Mouse (Mus musculus): ENCODE results near the gene Slbp. TPM values are rescaled to one million over a fixed set of nuclear protein-coding genes. Genes with fewer than 3 reads are reported as not detected.
A peak's percentile ranks its signal among the peaks of the same experiment; 100 is the strongest.

Gene Slbp
- polyA plus RNA-seq, 1 experiment from 2014 or later: 223 TPM

- Histone ChIP-seq H3K36me3 (ENCODE audit: control insufficient read depth, insufficient read depth, low read length) (no peaks in the 10 kb centered on the region), H3K4me2 (replicated peaks; ENCODE audit: low read depth, low read length) (peak overlapping the region; percentile 89), H3K4me3 (ENCODE audit: low read depth, low read length) (peak overlapping the region; percentile 41), H3K4me1 (ENCODE audit: control insufficient read depth, insufficient read depth, low read length) (peaks cover 56% of the 10 kb centered on the region), H3K27me3 (ENCODE audit: control insufficient read depth, insufficient read depth, low read length) (no peaks in the 10 kb centered on the region), H3K9me3 (ENCODE audit: control insufficient read depth, low read depth, low read length) (no peaks in the 10 kb centered on the region), H3K27ac (ENCODE audit: low read length) (peak overlapping the region; percentile 95), H3K9ac (replicated peaks; ENCODE audit: low read depth, low read length) (peak overlapping the region; percentile 69)
- ATAC-seq (ENCODE audit: insufficient number of reproducible peaks, insufficient read depth, low FRiP score, low read depth): peak; percentile 60
- WGBS: 3% methylated on average over 71 of the region's 71 CpGs
Observed at GRCm38 (mm10) chr5:33694848-33695717, 42.7 kb upstream of the Slbp start.

GRCm38 (mm10) chr5:33694461-33694847 is 42.1 kb upstream of the Slbp start:
- WGBS: 55% methylated on average over 9 of the region's 9 CpGs
- Histone ChIP-seq H3K4me1 (ENCODE audit: control insufficient read depth, insufficient read depth, low read length) (peaks cover 61% of the 10 kb centered on the region), H3K9me3 (ENCODE audit: control insufficient read depth, low read depth, low read length) (no peaks in the 10 kb centered on the region), H3K4me2 (replicated peaks; ENCODE audit: low read depth, low read length) (no peak overlapping the region; the same call in 1 of the 2 replicates), H3K9ac (replicated peaks; ENCODE audit: low read depth, low read length) (no peak overlapping the region), H3K4me3 (ENCODE audit: low read depth, low read length) (no peak overlapping the region), H3K27me3 (ENCODE audit: control insufficient read depth, insufficient read depth, low read length) (no peaks in the 10 kb centered on the region), H3K27ac (ENCODE audit: low read length) (peak overlapping the region; percentile 95), H3K36me3 (ENCODE audit: control insufficient read depth, insufficient read depth, low read length) (no peaks in the 10 kb centered on the region)
- no peak for ATAC-seq (ENCODE audit: insufficient number of reproducible peaks, insufficient read depth, low FRiP score, low read depth)

DNA sequence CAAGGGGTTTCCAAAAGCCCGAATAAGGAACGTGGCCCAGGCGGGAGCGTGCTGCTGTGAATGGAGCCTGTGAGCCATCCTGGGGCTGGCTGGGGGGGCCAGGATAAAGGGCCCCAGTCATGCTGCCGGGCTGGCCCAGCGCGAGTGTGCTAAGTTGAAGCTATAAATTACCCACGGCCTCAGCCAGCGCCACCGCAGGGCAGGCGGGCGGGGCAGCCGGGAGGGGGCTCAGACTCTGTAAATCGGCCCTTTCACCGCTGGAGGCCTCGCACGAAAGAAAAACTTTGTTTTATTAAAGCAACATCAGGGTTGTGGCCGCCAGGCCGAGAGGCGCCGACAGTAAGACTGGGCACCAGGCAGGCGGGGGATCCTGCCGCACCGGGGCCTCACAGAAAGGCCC is 40.0 kb upstream of the Slbp start:
- Histone ChIP-seq H3K9me3 (ENCODE audit: control insufficient read depth, low read depth, low read length) (no peaks in the 10 kb centered on the region), H3K9ac (replicated peaks; ENCODE audit: low read depth, low read length) (no peak overlapping the region; the same call in 1 of the 2 replicates), H3K27me3 (ENCODE audit: control insufficient read depth, insufficient read depth, low read length) (no peaks in the 10 kb centered on the region), H3K4me2 (replicated peaks; ENCODE audit: low read depth, low read length) (peak overlapping the region; percentile 37), H3K36me3 (ENCODE audit: control insufficient read depth, insufficient read depth, low read length) (no peaks in the 10 kb centered on the region), H3K4me1 (ENCODE audit: control insufficient read depth, insufficient read depth, low read length) (peaks cover 52% of the 10 kb centered on the region), H3K4me3 (ENCODE audit: low read depth, low read length) (no peak overlapping the region), H3K27ac (ENCODE audit: low read length) (peak overlapping the region; percentile 87)
- peak; percentile 21; the same call in 1 of the 2 replicates for ATAC-seq (ENCODE audit: insufficient number of reproducible peaks, insufficient read depth, low FRiP score, low read depth)
- WGBS: 4% methylated on average over 24 of the region's 24 CpGs

DNA sequence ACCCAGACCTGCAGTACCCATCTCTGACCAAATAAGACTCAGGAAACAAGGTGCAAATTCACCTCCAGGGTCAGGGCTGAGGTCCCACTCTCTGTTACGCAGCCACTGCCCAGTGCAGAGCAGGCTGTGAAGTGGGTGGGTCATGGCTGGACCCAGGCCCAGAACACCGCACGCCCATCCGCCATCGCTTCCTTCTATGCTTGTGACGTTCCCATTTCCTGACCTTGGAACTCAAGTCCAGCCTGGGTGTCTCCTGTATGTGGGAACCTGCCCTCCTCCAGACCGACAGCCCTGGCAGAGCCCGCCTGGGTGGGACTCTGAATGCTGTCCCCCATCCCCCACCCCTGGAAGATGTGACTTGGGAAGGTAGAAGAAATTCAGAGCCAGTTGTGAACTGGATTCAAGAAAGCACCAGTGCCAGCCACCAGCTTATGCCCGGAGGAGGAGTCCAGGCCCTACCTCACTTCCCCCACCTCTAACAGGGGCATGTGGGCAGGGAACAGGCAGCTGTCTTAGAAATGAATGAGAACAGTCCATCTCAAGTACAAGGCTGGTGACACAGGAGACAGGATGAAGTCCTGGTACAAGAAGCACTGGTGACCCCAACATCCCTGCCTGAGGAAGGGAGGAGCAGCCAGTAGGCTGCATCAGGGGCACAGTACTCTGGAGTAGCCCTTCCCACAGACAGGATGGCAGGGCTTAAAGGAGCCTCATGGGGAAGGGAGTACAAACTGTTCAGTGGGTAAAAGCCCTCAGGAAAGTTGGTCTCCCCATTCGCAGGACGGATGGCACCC is 37.7 kb upstream of the Slbp start:
- Histone ChIP-seq H3K4me2 (replicated peaks; ENCODE audit: low read depth, low read length) (no peak overlapping the region), H3K27ac (ENCODE audit: low read length) (no peak overlapping the region), H3K4me3 (ENCODE audit: low read depth, low read length) (no peak overlapping the region), H3K9me3 (ENCODE audit: control insufficient read depth, low read depth, low read length) (no peaks in the 10 kb centered on the region), H3K4me1 (ENCODE audit: control insufficient read depth, insufficient read depth, low read length) (peaks cover 33% of the 10 kb centered on the region), H3K27me3 (ENCODE audit: control insufficient read depth, insufficient read depth, low read length) (no peaks in the 10 kb centered on the region), H3K9ac (replicated peaks; ENCODE audit: low read depth, low read length) (no peak overlapping the region), H3K36me3 (ENCODE audit: control insufficient read depth, insufficient read depth, low read length) (no peaks in the 10 kb centered on the region)
- WGBS: 87% methylated on average over 11 of the region's 11 CpGs
- ATAC-seq (ENCODE audit: insufficient number of reproducible peaks, insufficient read depth, low FRiP score, low read depth): no peak

GRCm38 (mm10) chr5:33689221-33689844 is 37.0 kb upstream of the Slbp start:
- no peak for ATAC-seq (ENCODE audit: insufficient number of reproducible peaks, insufficient read depth, low FRiP score, low read depth)
- Histone ChIP-seq H3K9me3 (ENCODE audit: control insufficient read depth, low read depth, low read length) (no peaks in the 10 kb centered on the region), H3K27me3 (ENCODE audit: control insufficient read depth, insufficient read depth, low read length) (no peaks in the 10 kb centered on the region), H3K4me3 (ENCODE audit: low read depth, low read length) (no peak overlapping the region), H3K27ac (ENCODE audit: low read length) (no peak overlapping the region), H3K36me3 (ENCODE audit: control insufficient read depth, insufficient read depth, low read length) (no peaks in the 10 kb centered on the region), H3K4me2 (replicated peaks; ENCODE audit: low read depth, low read length) (no peak overlapping the region), H3K9ac (replicated peaks; ENCODE audit: low read depth, low read length) (no peak overlapping the region), H3K4me1 (ENCODE audit: control insufficient read depth, insufficient read depth, low read length) (peaks cover 26% of the 10 kb centered on the region)
- 60% methylated on average over 20 of the region's 20 CpGs for WGBS

DNA sequence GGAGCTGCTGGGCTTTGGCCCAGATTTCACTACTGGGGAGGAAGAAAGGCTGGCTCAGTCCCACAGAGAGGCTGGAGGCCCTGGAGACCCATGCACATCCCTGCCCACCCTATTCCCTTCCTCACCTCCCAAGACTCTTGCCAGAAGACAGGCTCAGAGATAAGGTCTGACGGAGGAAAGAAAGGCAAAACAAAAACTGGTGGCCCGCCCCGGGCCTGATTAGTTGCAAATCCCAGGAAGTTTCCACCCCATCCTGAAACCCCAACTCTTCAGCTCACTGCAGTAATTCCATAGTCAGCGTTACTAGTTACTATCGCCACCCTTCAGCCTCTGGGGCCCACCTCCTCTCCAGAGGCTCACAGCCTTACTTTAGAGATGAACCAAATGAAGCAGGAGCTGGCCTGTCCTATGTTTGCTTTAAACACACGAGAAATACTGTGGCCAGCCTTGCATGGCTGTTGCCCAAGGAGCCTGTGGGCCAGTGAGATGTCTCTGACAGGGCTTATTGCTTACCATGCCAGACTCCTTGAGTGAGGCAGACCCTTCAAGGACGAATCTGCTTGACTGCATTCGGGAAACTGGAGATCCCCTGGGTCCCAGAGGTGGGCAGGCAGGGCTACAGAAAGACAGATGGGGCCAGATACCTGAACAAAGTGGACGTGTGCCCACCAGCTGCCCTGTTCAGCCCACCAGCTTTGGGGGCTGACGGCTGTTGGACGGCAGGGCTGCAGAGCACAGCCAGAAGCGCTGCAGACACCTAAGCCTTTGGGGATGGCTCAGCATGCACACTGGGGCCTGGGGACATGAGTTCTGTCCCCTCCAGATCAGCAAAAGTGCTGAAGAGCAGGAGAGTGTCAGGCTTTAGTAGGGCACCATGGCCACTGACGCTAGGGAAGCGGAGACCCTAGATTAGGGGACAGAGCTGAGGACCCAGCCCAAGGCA is 36.2 kb upstream of the Slbp start:
- H3K27ac ChIP-seq (ENCODE audit: low read length): no peak overlapping the region

DNA sequence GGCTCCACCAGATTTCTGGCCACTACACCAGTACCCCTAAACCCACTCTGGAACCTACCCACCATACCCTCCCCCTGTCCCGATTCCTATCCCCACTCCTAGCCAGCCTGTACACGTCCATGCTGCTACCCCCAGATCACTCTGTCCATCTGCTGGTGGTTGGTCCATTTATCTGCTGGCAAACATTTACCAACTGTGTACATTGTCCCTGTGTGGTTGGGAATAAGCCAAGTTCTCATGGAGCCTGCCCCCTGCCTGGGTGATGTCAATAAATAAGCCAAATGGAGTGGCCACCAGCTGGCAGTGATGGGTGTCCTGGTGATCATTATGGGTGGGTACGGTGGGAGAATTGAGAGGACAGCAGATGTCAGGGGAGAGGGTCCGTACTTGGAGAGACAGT is 34.8 kb upstream of the Slbp start:
- H3K4me3 ChIP-seq (ENCODE audit: low read depth, low read length): no peak overlapping the region
- H3K27ac ChIP-seq (ENCODE audit: low read length): no peak overlapping the region
- H3K9ac ChIP-seq (replicated peaks; ENCODE audit: low read depth, low read length): no peak overlapping the region
- no peak for ATAC-seq (ENCODE audit: insufficient number of reproducible peaks, insufficient read depth, low FRiP score, low read depth)
- no peaks in the 10 kb centered on the region for H3K27me3 ChIP-seq (ENCODE audit: control insufficient read depth, insufficient read depth, low read length)
- H3K36me3 ChIP-seq (ENCODE audit: control insufficient read depth, insufficient read depth, low read length): no peaks in the 10 kb centered on the region
- no peak overlapping the region for H3K4me2 ChIP-seq (replicated peaks; ENCODE audit: low read depth, low read length)
- 81% methylated on average over 4 of the region's 4 CpGs for WGBS
- peaks cover 11% of the 10 kb centered on the region for H3K4me1 ChIP-seq (ENCODE audit: control insufficient read depth, insufficient read depth, low read length)
- H3K9me3 ChIP-seq (ENCODE audit: control insufficient read depth, low read depth, low read length): no peaks in the 10 kb centered on the region

More for the DNA sequence above, 36.2 kb upstream of the Slbp start:
- no peak overlapping the region for H3K9ac ChIP-seq (replicated peaks; ENCODE audit: low read depth, low read length)
- H3K36me3 ChIP-seq (ENCODE audit: control insufficient read depth, insufficient read depth, low read length): no peaks in the 10 kb centered on the region
- no peaks in the 10 kb centered on the region for H3K9me3 ChIP-seq (ENCODE audit: control insufficient read depth, low read depth, low read length)
- ATAC-seq (ENCODE audit: insufficient number of reproducible peaks, insufficient read depth, low FRiP score, low read depth): no peak
- H3K4me2 ChIP-seq (replicated peaks; ENCODE audit: low read depth, low read length): no peak overlapping the region
- no peak overlapping the region for H3K4me3 ChIP-seq (ENCODE audit: low read depth, low read length)
- peaks cover 23% of the 10 kb centered on the region for H3K4me1 ChIP-seq (ENCODE audit: control insufficient read depth, insufficient read depth, low read length)
- H3K27me3 ChIP-seq (ENCODE audit: control insufficient read depth, insufficient read depth, low read length): no peaks in the 10 kb centered on the region
- 64% methylated on average over 14 of the region's 14 CpGs for WGBS
